Mouse (Mus musculus) gastrocnemius, adult 8-10 months (tissue): ENCODE data around the gene Col1a1. TPM values are rescaled to one million over a fixed set of nuclear protein-coding genes. Genes with fewer than 3 reads are reported as not detected.
A peak's percentile ranks its signal among the peaks of the same experiment; 100 is the strongest.
"Not testable (repeated sequence)": the region's sequence is repeated elsewhere in the genome, so short reads cannot be mapped to it uniquely, and the experiment has no call there.

ENCODE experiments used
- DNase-seq, 2 experiments: peaks; one replicate each; pipeline ENCODE4 v3.0.0; 2022; ENCODE audit warnings: low spot score in 2 of 2
- total RNA-seq, 4 experiments: library from RNA; stranded (reverse); gene quantifications; 2 replicates each; pipeline ENCODE4 v1.2.4; 2022

Col1a1 gene
- total RNA-seq, 4 experiments from 2014 or later: 30.9 to 90.6 (median 45.9) TPM

DNA sequence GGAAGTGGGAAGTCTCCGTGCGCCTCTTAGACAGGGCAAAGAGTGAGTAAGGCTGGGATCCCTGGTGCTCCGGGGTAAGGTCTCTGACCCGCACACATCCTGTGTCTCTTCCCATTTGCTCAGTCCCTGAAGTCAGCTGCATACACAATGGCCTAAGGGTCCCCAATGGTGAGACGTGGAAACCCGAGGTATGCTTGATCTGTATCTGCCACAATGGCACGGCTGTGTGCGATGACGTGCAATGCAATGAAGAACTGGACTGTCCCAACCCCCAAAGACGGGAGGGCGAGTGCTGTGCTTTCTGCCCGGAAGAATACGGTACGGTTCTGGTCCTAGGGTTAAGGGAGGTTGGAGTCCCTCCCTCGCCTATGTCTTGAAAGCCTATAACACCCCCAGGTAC, 1.8 kb downstream of the Col1a1 start:
- no peak for DNase-seq

DNA sequence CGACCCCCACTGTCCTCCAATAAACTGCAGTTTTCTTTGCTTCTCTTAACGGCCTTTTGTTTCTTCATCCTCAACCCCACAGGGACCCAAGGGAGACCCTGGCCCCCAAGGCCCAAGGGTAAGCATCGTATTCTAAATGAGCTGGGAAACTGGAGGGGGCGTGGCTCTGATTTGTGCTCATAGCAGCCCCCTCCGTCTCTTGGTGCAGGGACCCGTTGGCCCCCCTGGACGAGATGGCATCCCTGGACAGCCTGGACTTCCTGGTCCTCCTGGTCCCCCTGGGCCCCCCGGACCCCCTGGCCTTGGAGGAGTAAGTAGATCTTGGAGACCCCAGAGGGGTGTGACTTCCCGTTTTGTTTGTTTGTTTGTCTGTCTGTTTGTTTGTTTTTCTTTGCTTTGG, 2.3 kb downstream of the Col1a1 start:
- no peak for DNase-seq

DNA sequence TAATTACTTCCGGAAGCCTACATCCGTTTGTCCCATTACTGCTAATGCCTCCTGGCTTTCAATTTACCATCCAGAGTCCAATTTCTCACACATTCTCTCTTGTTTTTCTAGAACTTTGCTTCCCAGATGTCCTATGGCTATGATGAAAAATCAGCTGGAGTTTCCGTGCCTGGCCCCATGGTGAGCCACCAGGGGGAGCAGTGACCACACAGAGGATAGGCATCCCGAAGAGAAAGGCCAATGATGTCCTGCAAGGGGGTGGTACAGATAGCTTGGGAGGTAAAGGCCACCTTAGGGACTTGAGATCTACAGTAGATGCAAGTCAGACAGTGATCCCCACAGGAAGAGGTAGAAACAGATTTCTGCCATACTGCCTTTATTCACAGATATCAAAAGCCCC, 3.3 kb downstream of the Col1a1 start:
- DNase-seq: peak; percentile 63 to 64

DNA sequence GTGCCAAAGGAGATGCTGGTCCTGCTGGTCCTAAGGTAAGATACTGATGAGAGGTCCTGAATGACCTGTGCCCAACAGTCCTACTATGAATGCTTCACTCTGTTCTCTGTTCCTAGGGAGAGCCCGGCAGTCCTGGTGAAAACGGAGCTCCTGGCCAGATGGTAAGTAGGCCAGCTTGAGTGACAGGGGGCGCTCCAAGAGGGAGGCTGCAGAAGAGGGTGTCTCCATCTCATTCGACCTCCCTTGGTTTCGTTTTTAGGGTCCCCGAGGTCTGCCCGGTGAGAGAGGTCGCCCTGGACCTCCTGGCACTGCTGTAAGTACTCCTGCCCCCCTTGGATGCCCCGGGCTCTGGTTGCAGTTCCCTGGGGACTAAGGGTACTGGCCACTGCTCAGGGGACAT, 5.1 kb downstream of the Col1a1 start:
- no peak for DNase-seq

DNA sequence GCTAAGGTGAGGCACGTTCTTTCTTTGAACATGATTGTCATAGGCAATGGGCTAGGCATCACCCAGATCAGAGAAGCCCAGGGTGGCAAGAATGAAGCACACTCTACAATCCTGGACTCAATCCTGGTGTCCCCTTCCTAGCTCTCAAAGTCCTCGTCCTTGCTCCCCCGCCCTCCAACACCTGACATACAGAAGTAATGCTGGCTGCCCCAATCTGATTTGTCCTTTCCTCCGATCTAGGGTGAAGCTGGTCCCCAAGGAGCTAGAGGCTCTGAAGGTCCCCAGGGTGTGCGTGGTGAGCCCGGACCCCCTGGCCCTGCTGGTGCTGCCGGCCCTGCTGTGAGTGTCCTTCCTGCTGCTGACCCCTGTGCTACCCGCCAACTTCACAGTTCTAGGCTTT, 5.8 kb downstream of the Col1a1 start:
- no peak for DNase-seq

DNA sequence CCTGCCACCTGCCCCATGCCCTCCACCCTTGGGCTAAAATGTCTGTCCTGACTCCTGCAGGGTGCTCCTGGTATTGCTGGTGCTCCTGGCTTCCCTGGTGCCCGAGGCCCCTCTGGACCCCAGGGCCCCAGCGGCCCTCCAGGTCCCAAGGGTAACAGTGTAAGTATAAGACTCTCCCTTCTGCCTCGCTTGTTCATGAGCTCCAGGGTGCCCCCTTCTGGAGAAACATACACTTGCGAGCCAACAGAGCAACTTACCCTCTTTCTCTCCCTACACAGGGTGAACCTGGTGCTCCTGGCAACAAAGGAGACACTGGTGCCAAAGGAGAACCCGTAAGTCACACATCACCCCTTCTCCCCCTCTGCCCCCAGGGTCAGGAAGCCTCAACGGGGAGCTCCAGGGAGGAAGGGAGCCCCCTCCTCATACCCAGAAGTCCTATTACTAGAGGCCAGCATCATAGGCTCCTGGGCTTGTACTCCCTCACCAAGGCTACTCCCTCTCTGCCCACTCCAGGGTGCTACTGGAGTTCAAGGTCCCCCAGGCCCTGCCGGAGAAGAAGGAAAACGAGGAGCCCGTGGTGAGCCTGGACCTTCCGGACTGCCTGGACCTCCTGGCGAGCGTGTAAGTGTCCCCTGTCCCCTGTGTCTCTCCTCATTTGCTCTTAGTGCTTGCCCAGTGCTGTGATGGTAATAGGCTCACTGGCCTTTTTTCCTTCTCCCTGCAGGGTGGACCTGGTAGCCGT, 6.4 kb downstream of the Col1a1 start:
- no peak for DNase-seq

DNA sequence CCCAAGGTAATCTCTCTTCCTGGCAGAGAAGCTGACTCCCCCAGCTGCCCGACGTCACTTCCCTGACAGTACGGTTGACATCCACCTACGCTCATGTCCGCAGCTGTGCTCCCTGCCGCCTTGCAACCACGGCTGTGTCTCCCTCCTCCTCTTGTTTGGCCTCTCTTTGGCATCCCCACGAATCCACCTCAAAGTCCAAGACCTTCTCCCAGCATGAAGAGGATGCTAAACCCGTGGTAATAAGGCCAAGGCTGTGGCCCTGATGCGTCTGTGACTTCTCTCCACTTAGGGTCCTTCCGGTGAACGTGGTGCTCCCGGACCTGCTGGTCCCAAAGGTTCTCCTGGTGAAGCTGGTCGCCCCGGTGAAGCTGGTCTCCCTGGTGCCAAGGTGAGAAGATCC, 7.0 kb downstream of the Col1a1 start:
- no peak for DNase-seq

DNA sequence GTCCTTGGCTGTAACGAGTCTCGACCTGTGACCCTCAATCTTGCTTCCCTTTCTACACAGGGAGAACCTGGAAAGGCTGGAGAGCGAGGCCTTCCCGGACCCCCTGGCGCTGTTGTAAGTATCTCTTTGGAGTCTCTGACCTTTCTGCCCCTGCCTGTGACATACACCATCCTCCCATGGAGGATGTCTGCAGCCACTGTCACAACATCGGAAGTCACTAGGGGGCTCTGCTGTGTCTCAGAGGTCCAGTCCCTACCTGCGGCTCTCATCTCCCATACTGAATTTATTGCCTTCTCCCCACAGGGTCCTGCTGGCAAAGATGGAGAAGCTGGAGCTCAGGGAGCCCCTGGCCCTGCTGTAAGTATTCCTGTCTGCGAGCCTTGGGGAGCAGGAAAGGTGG, 8.3 kb downstream of the Col1a1 start:
- DNase-seq: no peak

DNA sequence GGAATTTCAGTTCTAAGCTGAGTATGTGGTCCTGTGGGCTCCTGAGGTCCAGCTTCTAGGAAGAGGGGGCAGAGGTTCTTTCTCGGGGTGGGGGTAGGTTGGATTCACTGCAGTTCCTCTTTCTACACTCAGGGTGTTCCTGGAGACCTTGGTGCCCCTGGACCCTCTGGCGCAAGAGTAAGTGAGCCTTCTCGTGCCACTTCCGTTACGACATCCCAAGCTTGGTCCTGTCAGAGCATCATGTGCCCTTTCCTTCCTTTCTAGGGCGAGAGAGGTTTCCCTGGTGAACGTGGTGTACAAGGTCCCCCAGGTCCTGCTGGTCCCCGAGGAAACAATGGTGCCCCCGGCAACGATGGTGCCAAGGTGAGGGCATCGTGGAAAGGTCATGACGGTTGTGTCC, 9.2 kb downstream of the Col1a1 start:
- no peak for DNase-seq

DNA sequence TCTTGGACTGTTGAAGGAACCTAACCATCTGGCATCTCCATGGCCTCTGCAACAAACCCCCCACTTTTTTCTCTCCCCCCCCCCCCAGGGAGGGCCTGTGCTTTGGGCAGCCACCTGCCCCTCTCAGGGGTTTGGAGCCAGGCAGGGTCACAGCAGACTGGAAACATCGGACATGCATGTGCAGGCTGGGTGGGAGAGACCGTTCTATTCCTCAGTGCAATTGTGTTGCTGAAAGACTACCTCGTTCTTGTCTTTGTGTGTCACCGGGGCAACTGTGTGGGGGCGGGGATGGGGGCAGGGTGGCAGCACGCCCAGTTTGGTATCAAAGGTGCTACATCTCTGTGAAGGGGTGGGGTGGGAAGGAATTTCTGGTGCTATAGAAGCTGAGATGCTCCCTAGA, 16.1 kb downstream of the Col1a1 start:
- DNase-seq: no peak

DNA sequence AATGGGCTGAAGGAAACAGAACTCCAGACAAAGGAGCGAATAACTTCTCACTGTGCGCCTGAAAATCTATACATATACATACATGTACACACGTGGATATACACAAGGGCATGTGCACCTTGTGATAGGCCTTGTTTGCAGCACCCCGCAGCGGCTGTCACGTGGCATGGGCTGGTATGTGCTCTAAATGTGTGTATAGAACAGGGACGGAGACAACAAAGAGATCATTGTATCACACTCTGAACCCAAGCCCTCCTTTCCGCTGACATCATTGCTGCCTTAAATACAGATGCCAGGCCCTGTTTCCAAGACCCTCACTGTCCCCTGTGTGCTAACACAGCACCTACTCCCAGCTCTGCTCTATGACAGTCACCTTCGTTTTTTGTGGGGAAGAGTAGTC, 19.1 kb downstream of the Col1a1 start:
- DNase-seq: no peak

DNA sequence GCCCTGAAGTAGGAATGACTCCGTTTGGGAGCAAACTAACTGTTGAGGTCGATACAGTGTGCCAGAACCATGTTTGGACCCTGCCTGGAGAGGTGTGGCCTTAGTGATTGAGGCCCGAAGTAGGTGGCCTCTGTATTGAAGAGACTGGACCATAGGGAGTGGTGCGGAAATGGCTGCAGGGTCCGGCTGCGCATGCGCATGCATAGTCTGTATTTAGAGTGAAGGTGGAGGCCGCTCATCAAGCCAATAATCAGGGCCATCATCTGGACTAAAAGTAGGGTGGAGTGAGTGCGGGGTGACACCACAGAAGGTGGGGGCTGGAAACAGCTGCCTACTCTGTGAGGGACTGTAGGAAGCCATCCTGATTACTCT, 21.7 kb downstream of the Col1a1 start:
- DNase-seq: peak; percentile 40 to 70

DNA sequence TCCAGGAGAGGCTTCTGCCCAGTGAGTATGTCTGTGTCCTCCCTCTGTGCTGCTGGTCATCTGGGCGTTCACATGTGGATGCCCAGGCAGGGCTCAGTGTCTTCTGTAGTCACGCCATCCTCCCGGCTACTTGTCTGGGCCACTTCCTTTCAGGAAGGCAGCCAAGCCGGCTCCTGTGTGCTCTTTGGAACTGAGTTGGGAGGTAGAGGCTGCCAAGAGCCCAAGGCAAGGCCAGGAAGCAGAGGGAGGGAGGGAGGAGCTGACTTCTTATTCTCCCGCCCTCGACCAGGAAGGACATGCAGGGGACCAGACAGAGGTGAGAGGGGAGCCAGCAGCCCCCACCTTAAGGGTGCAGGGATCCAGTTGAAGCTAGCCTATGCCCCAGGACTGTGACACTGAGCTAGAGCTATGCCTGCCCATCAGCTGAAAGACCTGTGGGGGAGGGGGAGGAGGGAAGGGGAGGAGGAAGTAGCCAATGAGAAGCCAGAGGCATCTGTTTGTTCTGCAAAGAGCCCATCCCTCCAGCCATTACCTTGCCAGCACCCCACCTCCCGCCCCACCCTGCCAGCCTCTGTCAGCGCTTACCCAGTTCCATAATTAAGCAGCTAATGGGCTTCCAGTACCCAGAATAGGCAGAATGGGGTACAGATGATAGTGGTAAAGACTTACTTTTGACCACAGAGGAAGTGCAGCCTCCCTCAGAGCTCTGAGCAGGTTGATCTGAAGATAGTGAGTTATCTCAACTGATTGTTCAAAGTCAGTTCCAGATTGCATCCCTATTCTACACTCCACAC, 22.2 kb downstream of the Col1a1 start:
- DNase-seq: peak; percentile 82 to 91

DNA sequence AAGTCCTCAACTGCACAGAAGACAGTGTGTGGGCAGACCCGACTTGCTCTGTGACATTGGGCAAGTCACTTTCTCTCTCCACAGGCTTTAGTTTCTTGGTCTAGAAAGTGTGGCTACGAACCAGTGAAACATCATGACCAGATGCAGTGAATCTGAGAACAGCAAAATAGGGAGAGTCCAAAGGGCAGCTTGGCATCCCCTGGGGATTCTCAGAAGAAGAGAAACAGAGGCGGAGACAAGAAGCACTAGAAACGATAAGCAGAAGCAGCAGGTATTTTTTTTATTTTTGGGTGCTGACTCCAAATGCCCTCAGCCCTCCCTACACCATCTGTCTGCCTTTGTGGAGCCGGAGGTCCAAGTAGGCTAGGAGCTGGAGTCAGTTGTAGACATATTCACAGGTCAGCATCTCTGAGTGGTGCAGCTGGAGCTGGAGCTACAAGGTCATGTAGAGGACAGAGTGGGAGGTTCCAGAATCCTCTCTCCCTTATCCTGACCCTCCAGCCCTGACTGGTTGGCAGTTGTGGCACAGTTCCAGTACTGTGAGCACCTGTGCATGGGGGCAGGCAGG, 26.6 kb downstream of the Col1a1 start:
- DNase-seq: no peak

DNA sequence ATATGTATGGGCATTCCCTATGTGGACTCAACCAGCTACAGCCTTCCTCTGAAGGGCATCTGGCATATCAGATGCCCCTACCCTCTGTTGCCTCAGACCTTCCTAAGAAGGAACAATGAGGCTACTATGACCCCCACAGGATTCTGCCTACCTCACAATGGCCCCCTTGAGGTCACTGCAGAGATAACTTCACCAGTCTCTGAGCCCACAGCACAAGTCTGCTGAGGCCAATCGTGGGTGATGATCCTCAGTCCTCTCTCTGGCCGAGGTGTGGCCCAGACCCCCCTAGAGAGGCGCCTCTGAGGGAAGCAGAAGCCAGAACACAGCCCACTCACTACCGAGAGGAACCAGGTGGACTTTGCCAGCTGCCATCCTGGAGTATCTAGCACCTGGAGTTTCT, 31.4 kb downstream of the Col1a1 start, which contains the start of gene Hils1:
Gene Hils1 (plus strand): TSS at position 175 of the 400 bp plus-strand sequence.
- no peak for DNase-seq

DNA sequence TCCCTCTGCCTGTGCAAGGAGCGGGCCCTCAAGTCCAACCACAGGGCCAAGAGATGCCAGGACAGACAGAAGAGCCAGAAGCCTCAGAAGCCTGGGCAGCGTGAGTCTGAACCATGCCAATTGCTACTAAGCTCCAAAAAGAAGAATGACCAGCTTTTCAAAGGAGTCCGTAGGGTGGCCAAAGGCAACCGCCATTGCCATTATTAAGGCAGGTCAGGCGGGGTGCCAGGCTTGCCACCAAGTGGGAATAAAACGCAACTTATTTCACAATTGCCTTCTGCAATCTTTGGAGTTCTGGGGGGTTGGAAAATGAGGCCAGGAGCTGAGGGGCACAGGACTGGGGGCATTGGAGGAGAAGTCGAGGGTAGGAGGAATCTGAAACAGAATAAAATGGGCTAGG, 32.2 kb downstream of the Col1a1 start:
- no peak for DNase-seq

DNA sequence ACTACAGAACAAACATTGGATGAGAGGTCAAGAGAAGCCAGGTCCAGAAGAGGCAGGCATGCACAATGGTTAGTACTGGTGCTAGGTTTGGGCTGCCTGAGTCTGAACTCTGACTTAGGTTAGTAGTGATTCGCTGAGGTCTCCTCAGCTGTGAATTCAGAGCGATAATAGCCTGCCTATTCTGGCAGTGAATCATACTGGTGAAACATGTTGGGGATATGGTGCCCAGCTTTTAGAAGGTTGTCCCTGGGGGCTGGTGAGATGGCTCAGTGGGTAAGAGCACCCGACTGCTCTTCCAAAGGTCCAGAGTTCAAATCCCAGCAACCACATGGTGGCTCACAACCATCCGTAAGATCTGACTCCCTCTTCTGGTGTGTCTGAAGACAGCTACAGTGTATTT, 33.7 kb downstream of the Col1a1 start:
- not testable (repeated sequence) for DNase-seq

DNA sequence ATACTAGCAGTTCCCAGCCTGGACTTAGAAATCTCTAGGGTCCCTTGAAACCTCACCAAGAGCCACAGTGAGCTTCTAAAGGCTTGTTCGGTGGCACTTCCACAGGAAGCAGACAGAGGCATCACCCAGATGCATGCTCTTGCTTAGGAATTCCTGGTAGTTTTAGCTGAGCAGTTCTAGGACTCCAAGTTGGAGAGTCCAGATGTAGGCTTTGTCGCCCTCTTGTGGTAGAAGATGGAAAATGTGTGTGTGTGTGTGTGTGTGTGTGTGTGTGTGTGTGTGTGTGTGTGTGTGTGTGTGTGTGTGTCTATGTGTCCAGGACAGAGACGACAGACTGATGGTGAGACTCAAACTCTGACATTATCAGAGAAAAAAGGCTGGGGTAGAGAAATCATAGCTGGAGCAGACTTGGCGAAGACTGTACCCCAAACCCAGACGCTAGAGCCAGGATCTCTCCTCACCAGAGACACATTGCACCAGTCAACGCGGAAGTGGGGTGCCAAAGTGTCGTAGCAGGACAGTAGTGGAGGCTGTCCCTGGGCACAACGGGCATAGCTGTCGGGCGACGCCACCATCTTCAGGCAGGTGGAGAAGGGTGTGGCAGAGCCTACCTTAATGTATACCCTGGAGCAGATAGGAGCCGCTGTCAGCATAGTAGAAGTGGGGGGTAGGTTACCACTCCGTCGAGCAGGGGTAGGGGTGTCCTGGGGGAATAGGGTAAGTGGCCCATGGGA, 34.4 kb downstream of the Col1a1 start:
- peak; percentile 59 to 66 for DNase-seq

DNA sequence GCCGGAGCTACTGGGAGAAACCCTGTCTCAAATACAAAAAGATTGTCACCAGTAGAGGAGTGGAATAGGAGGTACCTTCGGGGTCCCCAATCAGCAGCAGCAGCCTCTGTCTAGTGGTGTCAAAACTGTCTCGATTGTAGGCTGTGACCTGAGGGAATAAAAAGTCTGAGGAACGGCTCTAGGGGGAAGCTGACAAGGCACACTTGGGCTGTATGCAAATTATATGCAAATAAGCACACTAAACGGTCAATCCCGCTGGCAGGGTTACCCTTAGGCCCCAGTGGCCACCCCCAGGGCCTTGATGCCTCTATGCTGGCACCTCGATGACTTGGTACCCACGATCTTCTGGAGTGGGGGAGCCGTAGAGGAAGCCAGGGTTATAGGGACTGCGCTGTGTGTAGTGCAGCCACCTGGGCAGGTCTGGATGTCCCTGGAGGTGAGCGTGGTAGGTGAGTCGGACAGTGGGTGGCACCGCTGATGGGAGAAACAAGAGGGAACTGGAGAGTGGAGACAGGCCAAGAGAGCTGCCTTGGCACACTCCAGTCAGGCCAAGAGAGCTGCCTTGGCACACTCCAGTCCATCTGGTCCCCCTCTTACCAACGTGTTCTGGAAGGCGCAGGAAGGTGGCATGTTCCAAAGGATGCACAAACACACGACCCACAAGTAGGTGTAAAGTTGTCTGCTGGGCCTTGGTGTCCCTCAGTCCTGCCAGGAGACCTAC, 36.0 kb downstream of the Col1a1 start:
- DNase-seq: no peak

DNA sequence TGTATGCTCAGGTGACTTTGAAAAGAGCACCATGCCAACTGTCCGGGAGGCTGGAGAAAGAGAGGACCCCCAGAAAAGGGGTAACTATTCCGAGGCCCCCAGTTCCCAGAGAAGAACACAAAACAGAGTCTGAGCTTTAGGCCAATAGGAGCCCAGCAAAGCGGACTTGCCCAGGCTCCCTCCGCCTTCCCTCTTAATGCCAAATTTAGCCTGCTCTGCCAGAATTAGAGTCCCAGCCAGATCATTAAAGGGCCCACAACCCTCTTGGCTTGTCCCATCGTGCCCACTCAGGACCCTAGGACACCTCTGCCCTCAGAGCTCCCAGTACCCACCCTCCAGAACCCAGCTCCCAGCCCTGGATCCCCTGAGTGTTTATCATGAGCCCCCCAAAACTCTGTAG, 36.9 kb downstream of the Col1a1 start:
- DNase-seq: peak in 1 of 2 experiments; percentile 12

DNA sequence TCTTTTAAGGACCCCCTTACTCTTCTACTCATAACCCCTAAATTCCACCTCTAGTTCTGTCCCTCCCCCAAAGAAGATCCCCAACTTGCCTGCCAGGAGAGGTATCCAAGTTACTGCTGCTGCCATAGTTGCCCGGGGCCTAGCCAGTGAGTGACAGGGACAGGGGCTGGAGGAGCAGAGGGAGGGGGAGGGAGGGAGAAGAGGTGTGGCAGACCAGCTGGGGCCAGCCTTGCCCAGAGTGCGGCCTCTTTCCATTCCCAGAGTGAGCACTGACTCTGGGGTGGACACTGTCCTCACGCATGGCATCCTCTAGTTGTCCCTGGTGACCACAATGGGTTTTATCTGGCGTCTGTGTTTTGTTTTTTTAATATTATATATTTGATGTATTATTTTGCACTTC, 37.3 kb downstream of the Col1a1 start:
- peak in 1 of 2 experiments; percentile 68 for DNase-seq
